Mouse (Mus musculus) heart, adult 2 months (tissue): ENCODE data around the gene Chtop.

ENCODE experiments used
- CTCF ChIP-seq: fragments of 200-600 bp; IDR thresholded peaks from 2 replicates; pipeline ENCODE4 v1.8.1; 2022; ENCODE audit warnings: antibody characterized with exemption, mild to moderate bottlenecking, moderate library complexity
- EP300 ChIP-seq: fragments of 200-500 bp; IDR thresholded peaks from 2 replicates; pipeline ENCODE4 v1.6.1; 2011; ENCODE audit warnings: low read depth, low read length, control low read depth; ENCODE audit not compliant: insufficient read depth

DNA sequence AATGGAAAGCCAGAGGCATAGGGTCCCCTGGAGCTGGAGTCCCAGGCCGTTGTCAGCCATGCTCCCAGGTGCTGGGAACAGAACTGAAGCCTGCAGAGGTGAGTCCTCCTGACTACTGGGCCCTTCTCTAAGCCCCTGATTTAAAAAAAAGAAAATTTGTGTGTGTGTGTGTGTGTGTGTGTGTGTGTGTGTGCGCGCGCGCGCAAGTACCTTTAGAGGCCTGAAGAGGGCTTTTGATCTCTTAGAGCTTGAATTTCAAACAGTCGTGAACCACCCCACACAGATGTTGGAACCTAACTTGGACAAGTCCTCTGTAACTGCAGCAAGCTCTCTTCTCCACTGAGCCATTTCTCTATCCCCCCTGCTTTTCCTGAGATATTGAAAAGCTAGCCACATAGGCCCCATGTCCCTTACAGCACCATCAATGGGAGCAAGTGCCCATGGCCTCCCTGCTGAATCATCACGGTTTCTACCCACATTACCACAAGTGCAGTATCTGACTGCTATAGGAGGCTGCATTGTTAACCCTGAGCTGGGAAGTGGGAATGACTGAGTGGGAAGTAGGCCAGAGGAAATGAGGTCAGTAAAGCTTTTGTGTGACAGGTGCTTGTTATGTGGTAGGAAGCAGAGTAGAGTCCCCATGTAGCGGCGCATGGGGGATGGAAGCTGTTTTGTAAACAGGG lies 41.5 kb downstream of the Chtop start:
- no peak for TF ChIP-seq CTCF
- no peak for TF ChIP-seq EP300
